Mouse (Mus musculus): Measurements from ENCODE around the gene Alyref. TPM values are rescaled to one million over a fixed set of nuclear protein-coding genes. Genes with fewer than 3 reads are reported as not detected.

The Alyref gene
- polyA plus RNA-seq (2012; rRNA removed), result 300 and 546 TPM in 2 replicates

GRCm38 (mm10) chr11:120598283-120598989 is at the start of gene Alyref, which contains the start of gene Anapc11:
TSS of gene Alyref (minus strand) at chr11:120598365.
TSS of gene Anapc11 (plus strand) at chr11:120598421.

GRCm38 (mm10) chr11:120643601-120643987 is 45.4 kb upstream of the Alyref start, which contains the start of gene Pycr1:
TSS of gene Pycr1 (minus strand) at chr11:120643769.

GRCm38 (mm10) chr11:120633520-120634343 is 35.6 kb upstream of the Alyref start, which contains the start of gene Mafg:
TSS of gene Mafg (minus strand) at chr11:120633600.

GRCm38 (mm10) chr11:120625152-120625775 is 27.1 kb upstream of the Alyref start, which contains the start of gene Sirt7:
TSS of gene Sirt7 (minus strand) at chr11:120625240.

GRCm38 (mm10) chr11:120617519-120618112 is 19.5 kb upstream of the Alyref start, which contains the start of gene Pcyt2:
TSS of gene Pcyt2 (minus strand) at chr11:120617936.

GRCm38 (mm10) chr11:120608241-120609034 is 10.3 kb upstream of the Alyref start, which contains the start of gene Npb:
TSS of gene Npb (plus strand) at chr11:120608477.

GRCm38 (mm10) chr11:120581490-120582267 is 16.5 kb downstream of the Alyref start, which contains the start of gene Arhgdia:
TSS of gene Arhgdia (minus strand) at chr11:120581624.

GRCm38 (mm10) chr11:120572752-120573584 is 25.2 kb downstream of the Alyref start, which contains the start of gene P4hb:
TSS of gene P4hb (minus strand) at chr11:120573253.

GRCm38 (mm10) chr11:120550810-120551440 is 47.2 kb downstream of the Alyref start, which contains the start of gene Ppp1r27:
TSS of gene Ppp1r27 (minus strand) at chr11:120551132.

GRCm38 (mm10) chr11:120549168-120549945 is 48.8 kb downstream of the Alyref start, which contains the start of gene Mcrip1:
TSS of gene Mcrip1 (minus strand) at chr11:120549727.

Other genes starting within 250 kb of the Alyref start
- gene Actg1, start 249.8 kb downstream of the Alyref start, polyA plus RNA-seq (2012; rRNA removed), result 1,155 and 2,096 TPM in 2 replicates
- 0.23 and 0.48 TPM in 2 replicates for gene Fscn2, start 236.8 kb downstream of the Alyref start, polyA plus RNA-seq (2012; rRNA removed)
- gene Faap100, start 219.6 kb downstream of the Alyref start, polyA plus RNA-seq (2012; rRNA removed), result 26.2 and 38.4 TPM in 2 replicates
- 43.1 and 58.4 TPM in 2 replicates for gene Nploc4, start 160.7 kb downstream of the Alyref start, polyA plus RNA-seq (2012; rRNA removed)
- gene Tspan10, start 155.7 kb downstream of the Alyref start, polyA plus RNA-seq (2012; rRNA removed), result 0.11 and 0.24 TPM in 2 replicates
- gene Pde6g, start 144.9 kb downstream of the Alyref start, polyA plus RNA-seq (2012; rRNA removed), result 0.35 and 0.37 TPM in 2 replicates
- gene Oxld1, start 140.3 kb downstream of the Alyref start, polyA plus RNA-seq (2012; rRNA removed), result 6.9 and 7.4 TPM in 2 replicates
- gene Ccdc137, start 140.2 kb downstream of the Alyref start, polyA plus RNA-seq (2012; rRNA removed), result 36.2 and 42.9 TPM in 2 replicates
- gene Arl16, start 130.8 kb downstream of the Alyref start, polyA plus RNA-seq (2012; rRNA removed), result 30.2 and 41.6 TPM in 2 replicates
- gene Mrpl12, start 113.8 kb downstream of the Alyref start, polyA plus RNA-seq (2012; rRNA removed), result 106 and 125 TPM in 2 replicates
- 39.4 and 50.5 TPM in 2 replicates for gene Slc25a10, start 106.5 kb downstream of the Alyref start, polyA plus RNA-seq (2012; rRNA removed)
- 1.2 and 1.7 TPM in 2 replicates for gene Gcgr, start 67.7 kb downstream of the Alyref start, polyA plus RNA-seq (2012; rRNA removed)
- 164 and 177 TPM in 2 replicates for gene Mcrip1, start 48.6 kb downstream of the Alyref start, polyA plus RNA-seq (2012; rRNA removed)
- not detected in 2 replicates for gene Ppp1r27, start 47.2 kb downstream of the Alyref start, polyA plus RNA-seq (2012; rRNA removed)
- 365 and 391 TPM in 2 replicates for gene P4hb, start 25.1 kb downstream of the Alyref start, polyA plus RNA-seq (2012; rRNA removed)
- 303 and 501 TPM in 2 replicates for gene Arhgdia, start 16.7 kb downstream of the Alyref start, polyA plus RNA-seq (2012; rRNA removed)
- 138 and 143 TPM in 2 replicates for gene Anapc11, start 56 bp upstream of the Alyref start, polyA plus RNA-seq (2012; rRNA removed)
- 1.4 TPM in 2 replicates for gene Npb, start 10.1 kb upstream of the Alyref start, polyA plus RNA-seq (2012; rRNA removed)
- 132 and 188 TPM in 2 replicates for gene Pcyt2, start 19.6 kb upstream of the Alyref start, polyA plus RNA-seq (2012; rRNA removed)
- gene Sirt7, start 26.9 kb upstream of the Alyref start, polyA plus RNA-seq (2012; rRNA removed), result 44.4 and 107 TPM in 2 replicates
- 42.7 and 60.6 TPM in 2 replicates for gene Mafg, start 35.2 kb upstream of the Alyref start, polyA plus RNA-seq (2012; rRNA removed)
- gene Pycr1, start 45.4 kb upstream of the Alyref start, polyA plus RNA-seq (2012; rRNA removed), result 13.8 and 25.2 TPM in 2 replicates
- gene Myadml2, start 49.8 kb upstream of the Alyref start, polyA plus RNA-seq (2012; rRNA removed), result 0.08 and 0.26 TPM in 2 replicates
- 2.2 and 5.1 TPM in 2 replicates for gene Notum, start 62.8 kb upstream of the Alyref start, polyA plus RNA-seq (2012; rRNA removed)
- 69.8 and 105 TPM in 2 replicates for gene Aspscr1, start 74.6 kb upstream of the Alyref start, polyA plus RNA-seq (2012; rRNA removed)
- gene Cenpx, start 115.4 kb upstream of the Alyref start, polyA plus RNA-seq (2012; rRNA removed), result 49.4 and 73.3 TPM in 2 replicates
- gene Lrrc45, start 115.6 kb upstream of the Alyref start, polyA plus RNA-seq (2012; rRNA removed), result 68.5 and 84.3 TPM in 2 replicates
- gene Rac3, start 123.1 kb upstream of the Alyref start, polyA plus RNA-seq (2012; rRNA removed), result 63.0 and 69.7 TPM in 2 replicates
- gene Dcxr, start 128.9 kb upstream of the Alyref start, polyA plus RNA-seq (2012; rRNA removed), result 11.3 and 14.7 TPM in 2 replicates
- 0.55 and 2.0 TPM in 2 replicates for gene Cbr2, start 133.7 kb upstream of the Alyref start, polyA plus RNA-seq (2012; rRNA removed)
- 3.8 and 8.8 TPM in 2 replicates for gene Hmga1b, start 164.4 kb upstream of the Alyref start, polyA plus RNA-seq (2012; rRNA removed)
- 41.7 and 45.5 TPM in 2 replicates for gene Rfng, start 185.8 kb upstream of the Alyref start, polyA plus RNA-seq (2012; rRNA removed)
- 169 and 233 TPM in 2 replicates for gene Gps1, start 185.9 kb upstream of the Alyref start, polyA plus RNA-seq (2012; rRNA removed)
- gene Dus1l, start 198.0 kb upstream of the Alyref start, polyA plus RNA-seq (2012; rRNA removed), result 52.1 and 79.3 TPM in 2 replicates
- 227 and 256 TPM in 2 replicates for gene Fasn, start 226.2 kb upstream of the Alyref start, polyA plus RNA-seq (2012; rRNA removed)

All from central nervous system, embryonic 11.5 days (tissue).